Mouse (Mus musculus): ENCODE results near the gene Snta1.

The Snta1 gene

DNA sequence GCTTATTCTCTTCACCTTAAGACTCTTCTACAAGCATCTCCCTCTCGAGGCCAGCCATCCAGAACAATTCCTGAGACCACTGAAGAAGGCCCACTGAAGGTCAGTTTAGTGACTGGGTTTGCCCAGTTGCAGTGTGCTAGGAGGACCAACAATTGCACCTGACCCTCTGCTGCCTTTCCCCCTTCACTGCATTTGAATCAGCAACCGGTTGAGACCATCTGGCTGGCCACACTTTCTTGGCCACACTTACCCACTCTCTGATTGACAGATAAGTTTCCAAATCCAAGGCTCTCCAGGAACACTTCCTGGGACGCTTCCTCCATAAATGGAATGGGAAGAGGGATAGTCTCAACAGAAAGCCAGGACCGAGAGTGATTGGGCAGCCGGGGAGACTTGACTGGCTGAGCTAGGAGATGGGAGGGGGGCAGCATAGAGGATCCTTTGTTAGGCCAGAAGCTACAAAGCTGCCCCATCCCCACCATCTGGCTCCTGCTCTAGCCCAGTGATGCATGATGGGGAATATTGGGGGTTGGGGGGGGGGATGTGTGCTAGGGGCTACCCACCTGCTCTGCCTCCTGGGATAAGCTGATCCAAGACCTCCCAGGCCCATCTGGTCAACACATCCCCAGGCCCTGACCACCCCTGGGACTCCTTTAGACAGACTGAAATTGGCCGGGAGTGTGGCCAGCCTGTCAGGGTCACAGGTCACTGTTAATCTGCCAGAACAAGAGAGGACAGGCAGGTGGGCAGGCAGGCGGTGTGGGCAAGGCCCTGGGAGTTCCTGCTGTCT, 13.2 kb upstream of the Snta1 start:
- no peak for DNase-seq

DNA sequence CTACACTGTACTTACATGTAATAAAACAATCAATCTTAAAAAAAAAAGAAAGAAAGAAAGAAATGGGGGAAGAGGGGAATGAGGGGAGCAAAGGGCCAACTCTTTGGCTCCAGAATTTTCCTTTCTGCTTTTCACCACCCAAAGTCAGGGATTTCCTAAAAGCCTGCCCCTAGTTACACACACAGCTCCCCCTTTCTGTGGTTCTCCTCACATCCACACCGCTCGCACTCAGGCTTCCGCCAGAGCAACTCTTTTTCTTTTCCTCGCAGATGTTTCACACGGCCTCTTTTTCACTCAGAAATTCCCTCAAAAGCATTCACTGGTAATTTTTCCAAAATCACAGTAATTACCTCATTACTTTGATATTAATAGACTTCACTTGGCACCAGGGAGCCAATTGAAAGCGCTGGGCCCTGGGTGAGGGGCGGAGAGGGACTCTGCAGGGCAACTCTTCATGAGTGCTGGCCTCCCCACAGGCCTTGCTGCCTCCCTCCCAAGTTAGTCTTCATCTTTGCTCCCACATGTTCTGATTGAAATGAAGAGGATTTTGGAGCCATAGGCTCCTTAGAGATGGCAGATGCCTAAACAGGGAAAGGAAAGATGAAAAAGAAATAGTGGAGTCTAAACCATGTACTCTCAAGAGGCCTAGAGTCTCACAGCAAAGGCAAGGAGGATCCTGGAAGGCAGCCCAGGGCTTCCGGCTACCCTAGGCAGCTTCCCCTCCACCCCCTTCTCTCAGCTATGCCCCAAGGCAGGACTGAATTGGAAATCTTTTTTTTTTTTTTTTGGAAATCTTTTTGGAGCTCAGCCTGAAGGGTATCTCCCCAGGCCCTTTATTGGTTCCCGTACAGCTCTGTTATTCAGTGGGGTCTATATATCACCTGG, 12.0 kb upstream of the Snta1 start:
- no peak for DNase-seq

DNA sequence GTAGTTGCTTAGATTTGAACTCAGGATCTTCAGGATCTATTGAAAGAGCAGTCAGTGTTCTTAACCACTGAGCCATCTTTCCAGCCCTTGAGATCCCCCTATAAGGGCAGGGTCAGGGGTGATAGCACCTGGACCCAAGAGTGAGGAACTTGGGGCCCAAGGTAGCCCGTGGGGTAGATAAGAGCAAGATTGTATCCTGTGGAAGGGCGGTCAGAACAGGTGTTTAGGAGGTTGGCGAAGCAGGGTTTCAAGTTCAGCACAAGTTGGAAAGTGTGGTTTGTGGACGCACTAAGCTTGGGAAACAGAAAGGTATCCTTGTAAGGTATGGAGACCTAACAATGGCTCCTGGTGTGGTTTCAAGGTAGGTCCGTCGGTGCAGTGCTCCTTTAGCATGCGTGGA, 10.1 kb upstream of the Snta1 start:
- no peak for DNase-seq

DNA sequence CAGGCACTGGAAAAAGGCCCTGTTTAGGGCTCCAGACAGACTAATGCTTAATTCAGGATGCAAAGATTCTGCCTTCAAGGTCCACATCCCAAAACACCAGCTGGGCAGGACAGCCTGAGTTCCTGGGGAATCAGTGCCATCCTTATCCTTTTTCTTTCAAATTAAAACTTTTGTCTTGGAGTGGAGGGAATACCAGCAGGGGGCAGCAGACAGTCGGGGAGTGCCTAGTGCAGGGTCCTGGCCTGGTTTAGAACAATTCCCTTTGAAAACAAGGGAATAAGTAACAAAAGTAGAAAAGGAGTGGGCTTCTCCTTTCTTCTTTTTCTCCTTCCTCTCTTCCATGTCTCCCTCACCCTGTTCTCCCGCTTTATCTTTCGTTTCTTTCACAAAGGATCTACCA, 9.2 kb upstream of the Snta1 start:
- DNase-seq = peak; percentile 96

DNA sequence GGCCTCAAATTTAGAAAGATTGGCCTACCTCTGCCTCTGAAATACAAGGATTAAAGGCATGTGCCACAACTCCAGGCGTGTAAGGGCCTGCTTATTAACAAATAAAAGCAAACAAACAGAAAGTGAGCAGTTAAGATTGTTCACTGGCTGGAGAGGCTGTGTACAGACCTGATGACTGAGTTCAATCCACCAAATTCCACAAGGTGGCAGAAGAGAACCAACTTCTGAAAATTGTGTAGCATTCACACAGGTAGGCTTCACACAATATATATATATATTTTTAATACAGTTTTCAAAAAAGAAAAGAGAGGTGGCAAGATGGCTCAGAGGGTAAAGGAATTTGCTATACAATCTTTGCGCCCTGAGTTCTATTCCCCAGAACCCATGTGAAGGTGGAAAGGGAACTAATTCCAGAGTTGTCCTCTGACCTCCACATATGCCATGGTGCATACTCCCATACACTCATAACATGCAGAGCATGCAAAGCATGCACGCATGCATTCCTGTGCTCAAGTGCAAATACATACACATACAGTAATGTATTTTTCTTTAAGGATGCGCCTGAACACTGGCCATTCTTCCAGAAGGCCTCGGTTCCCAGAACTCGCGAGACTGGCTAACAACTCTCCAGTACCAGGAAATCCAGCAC, 4.2 kb upstream of the Snta1 start:
- no peak for DNase-seq

DNA sequence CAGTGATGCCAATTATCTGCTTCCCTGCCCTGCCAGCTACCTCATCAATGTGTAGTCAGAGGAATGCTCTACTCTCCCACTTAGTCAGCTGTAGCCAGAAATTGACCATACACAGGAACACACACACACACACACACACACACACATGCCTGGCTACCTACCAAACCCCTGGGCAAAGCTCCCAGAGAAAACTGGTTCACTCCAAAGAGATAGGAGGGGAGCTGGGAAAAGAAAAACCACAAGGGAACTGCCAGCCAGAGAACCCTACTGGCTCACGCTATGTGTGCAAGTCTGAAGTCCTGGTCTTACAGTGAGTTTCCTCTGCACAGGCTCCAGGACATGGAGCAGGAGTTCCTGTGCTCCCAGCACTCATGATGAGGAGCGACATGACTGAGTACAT, 2.5 kb upstream of the Snta1 start:
- DNase-seq = peak; percentile 55

DNA sequence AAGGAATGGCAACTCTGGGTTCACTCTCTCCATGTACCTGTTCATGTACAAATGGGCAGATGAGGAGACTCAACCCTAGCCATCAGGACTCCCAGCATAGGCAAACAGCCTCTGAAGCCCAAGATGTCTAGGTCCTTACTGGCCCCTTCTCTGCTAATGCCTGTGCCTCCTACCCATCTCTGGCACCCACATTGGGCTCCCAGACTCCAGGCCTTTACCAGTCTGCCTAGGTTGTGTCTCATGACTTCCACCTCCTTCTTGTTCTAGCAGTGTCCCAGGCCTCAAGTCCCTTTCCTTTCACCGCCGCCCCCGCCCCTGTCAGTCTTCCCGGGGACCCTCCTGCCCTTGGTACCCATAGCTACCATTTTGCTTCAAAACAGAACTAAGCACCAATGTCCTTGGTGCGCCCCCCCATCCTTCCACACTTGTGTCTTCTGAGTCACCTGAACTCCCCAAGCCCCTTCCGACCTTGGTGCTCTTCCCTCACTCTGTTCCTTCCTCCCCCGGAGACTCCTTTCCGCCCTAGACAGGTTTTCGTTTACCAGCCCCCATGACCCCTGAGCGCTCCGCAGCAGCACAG, 746 bp downstream of the Snta1 start:
- no peak for DNase-seq

DNA sequence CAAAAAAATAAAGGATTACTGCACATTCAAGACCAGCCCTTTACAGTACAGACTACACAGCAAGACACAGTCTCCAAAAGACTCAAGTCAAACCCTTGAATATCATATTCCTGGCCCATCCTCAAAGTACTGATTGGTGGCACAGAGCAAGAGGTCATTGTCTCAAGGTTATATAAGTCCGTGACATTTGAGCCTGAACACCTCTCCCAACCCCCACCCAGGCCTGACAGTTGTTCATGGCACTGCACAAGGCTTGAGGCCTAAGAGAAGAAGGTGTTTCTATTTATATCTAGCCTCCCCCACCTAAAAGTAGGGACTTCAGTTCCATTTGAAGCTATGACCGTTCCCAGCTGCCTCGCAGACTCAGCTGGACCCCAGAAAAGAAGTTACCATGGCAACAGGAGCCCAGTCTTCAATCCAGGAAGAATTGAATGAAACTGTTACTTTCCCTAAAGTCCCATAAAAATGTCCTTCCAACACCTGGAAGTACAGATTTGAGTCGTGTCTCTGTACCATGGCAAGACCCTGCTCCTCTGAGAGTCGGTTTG, 2.4 kb downstream of the Snta1 start:
- no peak for DNase-seq

DNA sequence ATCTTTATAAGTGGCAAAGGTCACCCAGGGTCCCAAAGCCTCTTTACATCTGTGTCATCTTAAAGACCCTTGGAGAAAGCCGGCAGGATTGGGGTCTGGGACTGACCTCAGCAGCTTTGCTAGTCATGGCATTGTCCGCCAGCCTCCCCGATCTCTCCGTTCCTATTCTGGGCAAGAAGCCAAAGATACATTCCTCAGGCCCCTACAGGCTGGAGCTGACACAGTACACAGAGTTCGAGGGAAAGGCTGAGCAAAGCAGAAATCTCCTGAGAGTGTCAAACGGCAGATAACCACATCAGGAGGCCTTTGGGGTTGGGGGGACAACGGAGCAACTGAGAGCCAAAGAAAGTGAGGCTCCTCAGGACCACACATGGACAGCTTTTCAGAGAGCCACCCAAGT, 5.1 kb downstream of the Snta1 start:
- no peak for DNase-seq

DNA sequence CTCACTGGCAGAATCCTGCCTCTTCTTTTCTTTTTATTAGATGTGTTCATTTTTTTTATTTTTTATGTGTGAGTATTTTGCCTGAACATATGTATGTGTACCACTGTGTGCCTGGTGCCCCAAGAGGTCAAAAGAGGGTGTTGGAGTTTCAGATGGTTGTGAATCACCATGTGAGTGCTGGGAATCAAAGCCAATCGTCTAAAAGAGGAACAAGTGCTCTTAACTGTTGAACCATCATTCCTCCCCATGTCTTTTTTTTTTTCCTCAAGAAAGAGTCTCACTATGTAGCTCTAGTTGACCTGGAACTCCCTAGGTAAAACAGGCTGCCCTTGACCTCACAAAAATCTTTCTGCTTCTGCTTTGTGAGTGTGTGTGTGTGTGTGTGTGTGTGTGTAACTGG, 5.9 kb downstream of the Snta1 start:
- no peak for DNase-seq

DNA sequence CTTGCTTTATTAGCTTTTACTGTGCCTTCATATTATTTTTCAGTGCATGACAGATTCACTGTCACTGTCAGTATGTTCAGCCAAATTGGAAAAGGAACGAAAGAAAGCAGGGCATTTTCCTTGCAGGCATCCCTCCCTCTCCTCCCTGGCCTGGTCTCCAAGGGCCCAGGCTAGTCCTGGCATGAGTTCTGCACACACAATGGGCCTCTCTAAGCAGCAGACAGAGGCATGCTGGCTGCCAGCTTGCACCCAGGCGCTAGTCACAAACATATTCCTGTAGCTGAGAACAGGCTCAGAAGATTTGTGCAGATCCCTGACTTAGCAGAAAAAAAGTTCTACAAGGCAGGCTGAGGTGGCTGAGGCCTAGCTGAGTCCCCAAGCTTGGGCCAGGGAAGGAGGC, 8.6 kb downstream of the Snta1 start:
- DNase-seq = no peak

DNA sequence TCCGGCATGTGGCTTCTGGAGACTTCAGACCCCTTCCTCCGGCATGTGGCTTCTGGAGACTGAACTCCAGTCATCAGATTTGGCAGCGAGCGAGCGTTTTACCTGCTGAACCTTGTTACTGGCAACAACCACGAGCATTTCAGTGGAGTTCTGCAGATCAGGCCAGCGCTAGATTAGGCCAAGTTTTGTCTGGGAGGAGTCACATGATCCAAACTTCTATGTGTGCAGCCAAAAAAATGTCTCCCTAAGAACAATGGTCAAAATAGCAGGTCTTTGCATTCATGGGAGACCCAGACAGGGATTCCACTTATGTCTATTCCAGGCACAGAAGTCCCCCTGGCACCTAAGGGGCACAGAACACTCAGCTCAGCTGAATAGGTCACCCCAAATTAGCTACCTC, 9.6 kb downstream of the Snta1 start:
- no peak for DNase-seq

DNA sequence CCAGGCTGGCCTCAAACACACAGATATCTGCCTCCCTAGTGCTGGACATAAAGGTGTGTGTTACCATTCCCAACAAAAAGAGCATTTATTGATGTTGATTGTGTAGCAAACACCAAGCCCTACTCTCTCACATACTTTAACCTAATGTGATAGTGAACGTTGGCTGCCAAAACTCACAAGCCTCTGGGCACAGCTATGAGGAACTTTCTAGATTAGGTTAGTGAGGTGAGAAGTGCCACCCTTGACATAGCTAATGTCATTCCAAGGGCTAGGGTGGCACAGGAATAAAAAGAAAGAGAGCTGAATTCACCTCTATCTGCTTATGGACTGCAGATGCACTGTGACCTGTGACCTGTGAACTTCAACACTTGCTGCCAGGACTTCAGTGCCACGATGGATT, 11.4 kb downstream of the Snta1 start:
- no peak for DNase-seq

DNA sequence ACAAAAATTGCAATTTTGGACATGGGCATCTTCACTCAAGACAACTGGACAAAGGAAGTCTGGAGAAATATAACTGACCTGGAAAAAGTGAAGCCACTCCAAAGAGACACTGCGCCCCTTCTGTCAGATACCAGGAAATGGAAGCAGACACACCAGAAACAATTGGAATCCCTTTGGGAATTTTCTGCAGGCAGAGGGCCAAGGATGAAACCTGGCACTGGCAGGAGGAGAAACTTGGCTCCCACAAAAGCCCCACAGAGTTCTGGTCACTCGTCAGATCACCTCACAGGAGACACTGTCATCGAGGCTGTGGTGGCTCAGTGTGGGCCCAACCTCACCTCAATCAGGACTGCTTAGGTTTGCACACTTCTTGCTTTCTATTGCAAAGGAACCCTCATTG, 13.3 kb downstream of the Snta1 start:
- DNase-seq = no peak

DNA sequence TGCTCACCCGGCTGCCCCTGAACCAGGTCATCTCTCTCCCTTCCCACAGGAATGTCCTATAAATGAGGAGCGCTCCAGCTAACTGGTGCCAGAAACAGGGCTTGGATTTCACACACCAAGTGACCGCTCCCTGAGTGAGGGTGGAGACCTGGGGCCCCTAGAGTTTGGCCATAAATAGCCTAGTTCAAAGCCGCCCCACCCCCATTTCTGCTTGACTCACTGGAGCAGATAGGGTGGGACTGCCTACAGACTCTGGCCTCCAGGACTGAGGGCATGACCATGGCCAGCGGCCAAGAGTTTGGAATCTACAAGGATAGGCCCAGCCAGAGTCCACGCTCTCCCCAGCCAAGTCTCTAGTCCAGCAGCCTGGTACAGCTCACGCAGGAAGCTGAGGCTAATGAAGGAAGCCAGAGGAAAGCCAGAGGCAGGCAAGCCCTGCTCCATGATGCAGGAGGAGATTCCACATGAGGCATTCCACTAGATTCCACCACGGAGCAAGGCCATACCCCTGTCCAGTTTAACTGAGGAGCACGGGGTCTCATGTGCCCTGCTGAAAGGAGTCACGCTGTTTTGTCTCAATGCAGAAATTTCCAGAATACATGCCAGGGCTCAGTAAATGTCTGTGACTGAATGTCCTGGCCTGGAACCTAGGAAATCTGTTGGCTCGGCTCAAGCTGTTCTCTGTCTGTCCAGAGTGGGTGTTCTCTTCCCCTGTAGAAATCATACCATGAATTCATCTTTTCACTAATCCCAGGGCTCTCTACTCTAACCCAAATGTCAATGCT, 17.5 kb downstream of the Snta1 start:
- peak; percentile 50 for DNase-seq

DNA sequence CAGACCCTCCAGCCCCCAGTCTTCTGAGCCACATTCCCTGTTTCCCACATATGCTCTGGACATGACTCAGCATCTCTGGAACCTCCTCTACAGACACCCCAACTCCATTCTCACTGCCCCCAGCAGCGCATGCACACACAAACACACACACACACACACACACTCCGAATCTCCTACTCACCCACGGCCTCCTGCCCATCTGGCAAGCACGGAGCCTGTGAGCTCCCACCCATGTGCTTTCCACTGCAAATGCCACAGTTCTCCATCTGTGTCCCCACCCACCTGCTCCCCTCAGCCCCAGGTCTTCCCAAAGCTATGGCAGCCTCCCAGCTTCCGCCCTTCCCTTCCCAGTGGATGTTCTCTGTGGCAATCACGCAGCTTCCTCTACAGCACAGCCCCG, 28.8 kb downstream of the Snta1 start:
- DNase-seq = no peak

DNA sequence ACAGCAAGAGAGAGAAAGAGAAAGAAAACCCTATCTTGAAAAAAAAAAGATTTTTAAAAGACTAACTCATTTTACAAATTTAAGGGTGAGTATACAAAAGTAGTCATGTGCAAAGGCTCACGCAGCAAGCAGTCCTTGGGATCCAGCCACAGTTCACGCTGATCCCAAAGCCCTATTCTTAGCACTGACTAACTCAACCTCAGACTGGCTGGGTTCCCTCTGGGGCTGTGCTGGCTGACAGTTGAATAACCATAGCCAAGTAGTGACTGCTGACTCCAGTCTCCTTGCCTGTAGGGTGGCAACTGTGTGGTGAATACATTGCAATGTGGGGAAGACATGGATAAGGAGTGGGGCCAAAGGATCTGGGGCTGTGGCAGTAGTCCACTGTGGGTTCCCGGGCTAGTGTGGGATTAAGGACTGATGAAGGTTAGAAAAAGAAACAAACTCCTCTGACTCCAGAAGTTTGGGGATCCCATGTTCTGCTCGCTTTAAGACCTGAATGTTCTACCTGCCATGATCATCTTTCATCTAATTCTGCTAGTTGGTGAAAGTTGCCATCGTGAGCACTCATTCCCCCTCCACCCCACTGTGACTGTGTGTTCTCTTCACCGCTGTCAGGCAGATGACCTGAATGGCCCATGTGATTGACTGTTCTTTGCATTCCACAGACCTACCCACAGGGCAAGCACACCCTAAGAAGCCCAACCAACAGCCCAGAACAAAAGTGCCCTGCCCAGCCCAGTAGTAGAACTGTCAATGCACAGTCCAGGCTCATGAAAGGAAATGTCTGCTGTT, 32.9 kb downstream of the Snta1 start:
- DNase-seq = no peak

DNA sequence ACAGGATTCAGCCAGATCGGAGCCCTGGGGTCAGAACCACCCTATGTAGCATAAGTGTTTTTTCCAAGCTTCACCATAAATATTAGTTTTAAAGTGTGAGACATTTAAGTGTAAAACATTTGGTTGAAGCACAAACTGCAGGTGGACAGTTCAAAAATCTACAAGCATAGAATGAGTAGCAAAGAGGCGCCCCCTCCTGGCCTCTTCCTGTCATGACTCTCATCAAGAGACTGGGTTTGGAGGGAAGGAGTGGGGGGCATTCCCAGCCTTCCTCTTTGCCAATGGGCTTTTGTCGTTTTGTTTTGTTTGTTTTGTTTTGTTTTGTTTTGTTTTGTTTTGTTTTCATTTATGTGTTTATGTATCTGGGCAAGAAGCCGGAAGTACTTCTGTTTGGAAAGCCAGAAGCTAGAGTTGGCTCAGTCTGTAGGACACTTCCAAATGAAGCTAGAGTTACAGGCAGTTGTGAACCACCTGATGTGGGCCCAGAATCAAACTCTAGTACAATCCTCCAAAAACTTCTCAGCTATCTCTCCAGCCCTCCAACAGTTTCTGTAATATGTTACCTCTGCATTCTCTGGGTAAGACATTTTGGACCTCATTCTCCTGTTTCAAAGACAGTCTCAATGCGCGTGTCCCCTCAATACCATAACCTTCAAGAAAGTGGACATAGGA, 33.8 kb downstream of the Snta1 start:
- DNase-seq = peak; percentile 83

DNA sequence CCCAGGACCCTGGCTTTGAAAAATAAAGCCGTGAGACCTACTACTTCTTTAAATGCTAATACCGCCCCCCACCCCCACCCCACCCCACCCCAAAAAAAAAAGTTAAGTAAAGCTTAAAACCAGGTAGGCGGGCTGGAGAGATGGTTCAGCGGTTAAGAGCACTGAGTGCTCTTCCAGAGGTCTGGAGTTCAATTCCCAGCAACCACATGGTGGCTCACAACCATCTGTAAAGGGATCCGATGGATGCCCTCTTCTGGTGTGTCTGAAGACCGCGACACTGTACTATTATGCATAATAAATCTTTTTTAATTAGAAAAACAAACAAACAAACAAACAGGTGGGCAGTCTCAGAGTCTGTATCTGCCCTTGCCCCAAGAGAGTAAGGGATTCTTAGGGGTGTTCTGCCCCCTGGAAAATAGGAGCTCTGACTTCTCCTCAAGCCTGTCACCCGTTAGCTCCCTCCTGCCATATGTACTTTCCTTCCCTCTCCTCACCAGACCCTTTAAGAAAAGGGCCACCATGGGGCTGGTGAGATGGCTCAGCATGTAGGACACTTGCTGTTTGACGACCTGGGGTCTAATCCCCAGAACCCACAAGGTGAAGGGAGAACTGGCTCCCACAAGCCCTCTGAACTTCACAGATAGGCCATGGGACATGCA, 34.9 kb downstream of the Snta1 start, which contains the start of gene Cdk5rap1:
Cdk5rap1 (minus strand) TSS at position 169 of the 659 bp plus-strand sequence.
- no peak for DNase-seq

All from right cerebral cortex, postnatal 4 days (tissue).